Mouse (Mus musculus) heart, postnatal 0 days (tissue): ENCODE measurements around the gene Cyp4f37.

Experiments used
- CTCF ChIP-seq: IDR thresholded peaks from 2 replicates; pipeline ENCODE4 v1.5.1; 2016; ENCODE audit warnings: antibody characterized with exemption, control low read depth, low read depth
- EP300 ChIP-seq: IDR thresholded peaks from 2 replicates; pipeline ENCODE4 v1.6.1; 2016; ENCODE audit warnings: antibody characterized with exemption, low read depth

DNA sequence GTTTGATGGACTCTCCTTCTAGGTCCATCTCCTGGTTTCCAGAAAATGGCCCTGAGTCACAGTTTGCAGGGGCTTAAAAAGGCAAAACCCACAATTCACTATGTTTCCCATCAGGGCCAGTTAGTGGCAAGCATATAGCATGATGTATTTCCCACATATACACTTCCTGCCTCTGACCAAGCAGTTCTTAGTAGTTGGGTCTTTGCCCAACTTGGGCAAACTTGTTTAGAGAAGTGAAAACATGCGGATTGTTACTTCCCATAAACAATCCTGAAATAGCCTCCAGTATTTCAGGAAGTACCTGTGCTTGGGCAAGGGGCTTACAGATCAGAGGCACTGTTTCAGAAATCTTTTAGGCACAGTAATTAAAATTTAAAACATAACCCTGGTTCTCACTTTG lies 13.1 kb upstream of the Cyp4f37 start:
- TF ChIP-seq CTCF (no peak), EP300 (no peak)
